Comparison of ENCODE assay signal across 20 mouse cellular contexts in the genomic region with DNA sequence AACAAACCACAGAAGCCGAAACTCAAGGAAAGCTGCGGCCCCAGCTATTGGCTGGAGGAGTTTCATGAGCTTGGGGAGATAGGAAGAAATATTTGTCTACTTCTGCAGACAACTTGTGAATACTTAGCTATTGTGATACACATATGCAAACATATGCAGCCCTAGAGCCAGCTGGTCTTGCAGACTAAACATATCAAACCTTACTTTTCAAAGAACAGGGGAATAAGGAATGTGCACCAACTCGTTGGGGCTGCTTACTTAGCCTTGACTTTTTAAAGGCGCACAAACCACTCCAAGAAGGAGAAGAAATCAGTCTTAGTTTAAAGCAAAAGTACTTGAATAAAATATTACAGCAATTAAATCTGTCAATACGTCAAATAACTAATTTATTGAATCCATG.
DNase-seq lines count a peak whose midpoint lies in the region; ATAC-seq lines count a peak whose summit lies in the region.
"Had no signal": no experiment of that assay in that cellular context is flagged by ENCODE, and none has a peak within 500 bp of the region (broad histone marks: within the 10 kb centered on the region; RNA-seq: fewer than 3 reads in every experiment).

No protein-coding gene starts in this region.

- 65% methylated on average over 5 of the region's 5 CpGs for WGBS in kidney, embryonic 16.5 days

- no peak overlapping the region for H3K4me2 ChIP-seq in kidney, embryonic 16.5 days (replicated peaks; ENCODE audit: low read depth, low read length)
- H3K4me2 ChIP-seq: hindbrain, embryonic 14.5 days; intestine, embryonic 15.5 days; liver, embryonic 12.5 days had no signal

- no peaks in the 10 kb centered on the region for H3K9me3 ChIP-seq in kidney, embryonic 16.5 days (ENCODE audit: low read length)
- H3K9me3 ChIP-seq: heart, embryonic 10.5 days; intestine, embryonic 15.5 days; liver, embryonic 12.5 days had no signal

- H3K9ac ChIP-seq in kidney, embryonic 16.5 days (replicated peaks; ENCODE audit: low read length) = no peak overlapping the region
- H3K9ac ChIP-seq: hindbrain, embryonic 14.5 days; intestine, embryonic 15.5 days; liver, embryonic 12.5 days had no signal

- peaks cover 3% of the 10 kb centered on the region; the same call in 1 of the 2 replicates for H3K4me1 ChIP-seq in kidney, embryonic 16.5 days (ENCODE audit: insufficient read depth, low read length)
- H3K4me1 ChIP-seq: heart, embryonic 10.5 days; liver, embryonic 12.5 days had no signal

- no peaks in the 10 kb centered on the region for H3K27me3 ChIP-seq in kidney, embryonic 16.5 days (ENCODE audit: insufficient read depth, low read length)
- H3K27me3 ChIP-seq: intestine, embryonic 15.5 days; liver, embryonic 12.5 days had no signal

- ATAC-seq in kidney, embryonic 16.5 days (ENCODE audit: low FRiP score, low TSS enrichment) = no peak
- ATAC-seq: intestine, embryonic 15.5 days; liver, embryonic 12.5 days had no signal

- DNase-seq in kidney, adult 18-20 months = no peak
- peak; percentile 37 to 42 for DNase-seq in urinary bladder, postnatal 36 days (ENCODE audit: low spot score in 2 of 2)
- DNase-seq in urinary bladder, postnatal 4 days (ENCODE audit: low spot score in 2 of 2) = no peak
- DNase-seq in lung, postnatal 25 days (ENCODE audit: low spot score) = peak; percentile 19
- DNase-seq in frontal cortex, postnatal 10 days (ENCODE audit: low spot score in 2 of 2) = no peak
- DNase-seq in layer of hippocampus, postnatal 25 days (ENCODE audit: extremely low spot score in 1 of 2, low spot score in 1 of 2) = no peak
- DNase-seq: adrenal gland, postnatal 10 days; B cell, adult 2 months; cerebellum, adult 11 months; cerebellum, postnatal 25 days; gastrocnemius, postnatal 36 days; heart, postnatal 10 days; kidney, postnatal 36 days; layer of hippocampus, adult 9-11 months; midbrain, embryonic 14.5 days had no signal

- no peaks in the 10 kb centered on the region for H3K36me3 ChIP-seq in kidney, embryonic 16.5 days (ENCODE audit: insufficient read depth, low read length)
- H3K36me3 ChIP-seq: heart, embryonic 10.5 days; intestine, embryonic 15.5 days; liver, embryonic 12.5 days had no signal

- H3K4me3 ChIP-seq in kidney, embryonic 16.5 days (ENCODE audit: low read length) = no peak overlapping the region
- H3K4me3 ChIP-seq: heart, embryonic 10.5 days; intestine, embryonic 15.5 days; liver, embryonic 12.5 days had no signal

- H3K27ac ChIP-seq in kidney, embryonic 16.5 days (ENCODE audit: low read length) = peak overlapping the region; percentile 0; the same call in 1 of the 2 replicates
- H3K27ac ChIP-seq: heart, embryonic 10.5 days; hindbrain, embryonic 14.5 days; intestine, embryonic 15.5 days; liver, embryonic 12.5 days had no signal

Comparison
In these comparisons a context has a peak if more than half of its experiments do, and no peak if none do; other contexts are left out.
1. DNase-seq: peak in urinary bladder, postnatal 36 days (2 of 2) and lung, postnatal 25 days (single experiment); none in kidney, adult 18-20 months (single experiment), urinary bladder, postnatal 4 days (0 of 2), frontal cortex, postnatal 10 days (0 of 2) and layer of hippocampus, postnatal 25 days (0 of 2).